In the genomic region with DNA sequence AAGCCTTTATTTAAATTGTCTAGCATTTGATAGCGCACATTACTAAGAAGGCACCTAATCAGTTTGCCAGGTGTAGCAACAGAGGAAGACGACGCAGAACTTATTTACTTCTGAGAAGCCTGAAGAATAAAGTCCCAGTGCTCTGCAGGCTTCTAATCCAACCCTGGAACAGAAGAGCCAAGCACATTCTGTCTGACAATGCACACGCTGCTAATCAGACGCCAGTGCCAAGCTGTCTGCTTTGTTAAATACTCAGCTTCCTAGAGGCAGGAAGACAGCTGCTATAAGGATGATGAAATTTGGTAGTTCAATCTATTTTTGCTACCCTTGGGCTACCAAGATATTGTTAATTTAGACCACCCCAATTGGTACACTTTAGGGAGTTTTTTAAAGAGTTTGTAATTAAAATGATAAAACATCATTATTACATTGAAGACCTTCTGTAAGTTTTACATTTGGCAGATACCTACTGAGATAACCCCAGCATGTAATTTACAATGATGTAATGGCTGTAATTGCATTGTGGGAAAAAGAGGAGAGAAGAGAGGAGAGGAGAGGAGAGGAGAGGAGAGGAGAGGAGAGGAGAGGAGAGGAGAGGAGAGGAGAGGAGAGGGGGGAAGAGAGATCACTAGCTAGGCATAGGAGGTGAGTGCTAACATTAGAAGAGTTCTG, we compare ENCODE assay signal across 8 mouse cellular contexts.
DNase-seq lines count a peak whose midpoint lies in the region; ATAC-seq and TF ChIP-seq lines count a peak whose summit lies in the region.

No protein-coding gene starts in this region.

- TF ChIP-seq CTCF in lung, postnatal 0 days (IDR thresholded peaks at IDR 0.05) = no peak
- no peak for TF ChIP-seq CTCF in lung, adult 2 months (IDR thresholded peaks at IDR 0.05; ENCODE audit: insufficient read depth, low read length)
- TF ChIP-seq CTCF in olfactory bulb, adult 2 months (IDR thresholded peaks at IDR 0.05; ENCODE audit: insufficient read depth, low read depth, low read length) = no peak
- TF ChIP-seq CTCF in kidney, adult 2 months (conservative IDR thresholded peaks at IDR 0.05; ENCODE audit: insufficient read depth, insufficient read length, low read depth, low read length) = no peak

- H3K9ac ChIP-seq in lung, postnatal 0 days (replicated peaks; ENCODE audit: low read depth) = no peak overlapping the region
- no peak overlapping the region for H3K9ac ChIP-seq in embryonic facial prominence, embryonic 14.5 days (ENCODE audit: low read depth, low read length)

- 67% methylated on average over 5 of the region's 5 CpGs for WGBS in lung, postnatal 0 days
- 61% methylated on average over 5 of the region's 5 CpGs for WGBS in lung, adult 2 months
- 33% methylated on average over 5 of the region's 5 CpGs for WGBS in embryonic facial prominence, embryonic 14.5 days
- WGBS in olfactory bulb, adult 2 months = 12% methylated on average over 5 of the region's 5 CpGs
- WGBS in kidney, adult 2 months = 81% methylated on average over 5 of the region's 5 CpGs

- no peaks in the 10 kb centered on the region for H3K4me1 ChIP-seq in lung, postnatal 0 days (ENCODE audit: insufficient read depth, low read depth, low read length)
- H3K4me1 ChIP-seq in lung, adult 2 months (ENCODE audit: control insufficient read depth, insufficient read depth, low read length) = no peaks in the 10 kb centered on the region; the same call in 1 of the 2 replicates
- peaks cover 22% of the 10 kb centered on the region for H3K4me1 ChIP-seq in embryonic facial prominence, embryonic 14.5 days (ENCODE audit: control insufficient read depth, insufficient read depth, low read length)
- 0 out of 2 replicates have a peak, but pooled peaks cover 2% of the 10 kb centered on the region for H3K4me1 ChIP-seq in olfactory bulb, adult 2 months (ENCODE audit: control insufficient read depth, insufficient read depth, low read length)
- no peaks in the 10 kb centered on the region for H3K4me1 ChIP-seq in kidney, adult 2 months (ENCODE audit: control insufficient read depth, insufficient read depth, low read length)

- no peak overlapping the region for H3K27ac ChIP-seq in lung, postnatal 0 days (ENCODE audit: low read length)
- H3K27ac ChIP-seq in embryonic facial prominence, embryonic 14.5 days (replicated peaks; ENCODE audit: low read depth, low read length) = peak overlapping the region; percentile 53
- H3K27ac ChIP-seq in olfactory bulb, adult 2 months (ENCODE audit: insufficient read depth, low read depth, low read length) = peak overlapping the region; percentile 88
- no peak overlapping the region for H3K27ac ChIP-seq in kidney, adult 2 months (ENCODE audit: insufficient read depth, low read depth, low read length)

- no peaks in the 10 kb centered on the region for H3K27me3 ChIP-seq in lung, postnatal 0 days (replicated peaks; ENCODE audit: insufficient read depth, low read length)
- no peaks in the 10 kb centered on the region for H3K27me3 ChIP-seq in embryonic facial prominence, embryonic 14.5 days (replicated peaks; ENCODE audit: control insufficient read depth, insufficient read depth, low read length)
- H3K27me3 ChIP-seq in kidney, adult 2 months (replicated peaks; ENCODE audit: control insufficient read depth, insufficient read depth, low read length) = no peaks in the 10 kb centered on the region

- H3K9me3 ChIP-seq in lung, postnatal 0 days (ENCODE audit: low read length) = no peaks in the 10 kb centered on the region
- no peaks in the 10 kb centered on the region for H3K9me3 ChIP-seq in embryonic facial prominence, embryonic 14.5 days (ENCODE audit: control insufficient read depth, low read length)

- no peak for TF ChIP-seq POLR2A in lung, adult 2 months (IDR thresholded peaks at IDR 0.05; ENCODE audit: borderline replicate concordance, extremely low read depth, low read depth, low read length)
- no peak for TF ChIP-seq POLR2A in olfactory bulb, adult 2 months (IDR thresholded peaks at IDR 0.05; ENCODE audit: insufficient read depth, low read depth, low read length)
- no peak for TF ChIP-seq POLR2A in kidney, adult 2 months (IDR thresholded peaks at IDR 0.05; ENCODE audit: low read depth, low read length)

- DNase-seq in lung, postnatal 0 days (ENCODE audit: low spot score) = peak; percentile 20
- no peak for DNase-seq in lung, adult 2 months
- peak; percentile 90 for DNase-seq in embryonic facial prominence, embryonic 14.5 days (ENCODE audit: low spot score)
- peak; percentile 38 to 44 for DNase-seq in layer of hippocampus, postnatal 10 days (ENCODE audit: low spot score in 2 of 2)
- DNase-seq in kidney, adult 9 months = no peak
- no peak for DNase-seq in gastrocnemius, postnatal 25 days
- DNase-seq in kidney, adult 2 months = no peak

- no peak for ATAC-seq in lung, postnatal 0 days
- peak; percentile 64; the same call in 1 of the 2 replicates for ATAC-seq in embryonic facial prominence, embryonic 14.5 days (ENCODE audit: low read depth)

- no peak overlapping the region for H3K4me2 ChIP-seq in lung, postnatal 0 days (replicated peaks; ENCODE audit: low read depth, low read length)
- H3K4me2 ChIP-seq in embryonic facial prominence, embryonic 14.5 days (ENCODE audit: low read depth, low read length) = no peak overlapping the region

- no peak overlapping the region for H3K4me3 ChIP-seq in lung, postnatal 0 days (ENCODE audit: low read depth, low read length)
- no peak overlapping the region for H3K4me3 ChIP-seq in lung, adult 2 months (replicated peaks; ENCODE audit: extremely low read depth, low read depth, low read length)
- H3K4me3 ChIP-seq in embryonic facial prominence, embryonic 14.5 days (ENCODE audit: low read depth, low read length) = no peak overlapping the region
- no peak overlapping the region for H3K4me3 ChIP-seq in olfactory bulb, adult 2 months (ENCODE audit: insufficient read depth, low read depth, low read length)
- H3K4me3 ChIP-seq in kidney, adult 2 months (ENCODE audit: insufficient read depth, low read depth, low read length) = no peak overlapping the region

- no peak for TF ChIP-seq EP300 in lung, postnatal 0 days (IDR thresholded peaks at IDR 0.05)

- H3K36me3 ChIP-seq in lung, postnatal 0 days (ENCODE audit: insufficient read depth, low read length) = no peaks in the 10 kb centered on the region
- H3K36me3 ChIP-seq in embryonic facial prominence, embryonic 14.5 days (ENCODE audit: control insufficient read depth, insufficient read depth, low read length) = no peaks in the 10 kb centered on the region
- no peaks in the 10 kb centered on the region for H3K36me3 ChIP-seq in kidney, adult 2 months (ENCODE audit: control insufficient read depth, insufficient read depth, low read length)

Comparison
In these comparisons a context has a peak if more than half of its experiments do, and no peak if none do; other contexts are left out.
1. DNase-seq: peak in lung, postnatal 0 days (single experiment), embryonic facial prominence, embryonic 14.5 days (single experiment) and layer of hippocampus, postnatal 10 days (2 of 2); none in lung, adult 2 months (single experiment), kidney, adult 9 months (single experiment), gastrocnemius, postnatal 25 days (single experiment) and kidney, adult 2 months (single experiment).
2. H3K27ac ChIP-seq: peak in embryonic facial prominence, embryonic 14.5 days (single experiment) and olfactory bulb, adult 2 months (single experiment); none in lung, postnatal 0 days (single experiment) and kidney, adult 2 months (single experiment).